Mouse (Mus musculus) megakaryocyte progenitor cell, adult 5-6 weeks (primary cell): ENCODE measurements around the gene Olfr1089. TPM values are rescaled to one million over a fixed set of nuclear protein-coding genes. Genes with fewer than 3 reads are reported as not detected.

Source experiments
- ATAC-seq: replicated peaks from 2 replicates; pipeline ENCODE4 v1.8.0; 2016; ENCODE audit warnings: mild to moderate bottlenecking, moderate TSS enrichment, inconsistent platforms; ENCODE audit not compliant: poor library complexity
- total RNA-seq, 2 experiments: library from RNA; stranded (forward) in 1 of 2; stranded (reverse) in 1 of 2; fragments of 157-497, 149-512 nt in 1 of 2; fragments of 200-1000 nt in 1 of 2; gene quantifications; 2 replicates each; pipeline versions ENCODE4 v1.2.3 to v1.2.4; 2015 to 2017

The Olfr1089 gene
- not detected in 2 replicates for total RNA-seq (2015)
- not detected in 2 replicates for total RNA-seq (2017)

DNA sequence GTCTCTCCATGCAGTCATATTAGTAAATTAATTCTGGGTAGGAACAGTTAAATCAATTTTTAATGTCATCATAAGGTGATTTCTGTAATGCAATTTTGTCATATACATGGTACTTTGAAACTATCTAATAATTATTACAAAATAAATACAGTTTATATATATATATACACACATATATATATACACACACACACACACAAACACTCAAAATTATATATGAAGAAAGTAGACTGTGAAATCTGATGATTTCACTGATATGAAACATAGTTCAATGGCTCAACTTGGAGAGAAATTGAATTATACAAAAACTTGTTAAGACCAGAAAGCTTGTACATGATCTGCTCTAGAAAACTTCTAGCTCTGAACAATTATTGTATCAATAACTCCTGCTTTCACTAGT, at the start of gene Olfr1089:
Gene Olfr1089 (minus strand): TSS at position 101 of the 400 bp plus-strand sequence.
- ATAC-seq: no peak

DNA sequence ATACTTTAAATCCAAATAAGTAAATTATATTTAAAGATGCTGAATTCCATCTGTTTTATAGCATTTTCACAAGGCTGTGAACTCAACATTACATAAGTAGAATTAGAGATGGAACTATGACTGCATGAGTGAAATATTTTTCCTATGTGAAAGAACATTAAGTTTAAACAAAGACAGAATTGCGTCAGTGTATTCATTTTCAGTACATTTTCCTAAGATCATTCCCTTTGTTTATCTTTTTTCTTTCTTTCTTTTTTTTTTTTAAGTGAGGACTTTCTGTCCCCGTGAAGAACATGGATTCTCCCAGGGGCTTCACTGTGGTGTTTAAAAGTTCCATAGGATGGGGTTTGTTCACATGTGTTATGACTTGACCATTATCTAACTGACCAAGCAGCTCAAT, 48.7 kb upstream of the Olfr1089 start, which contains the start of gene Olfr1093:
Gene Olfr1093 (plus strand): TSS at position 301 of the 400 bp plus-strand sequence.
- ATAC-seq: no peak

DNA sequence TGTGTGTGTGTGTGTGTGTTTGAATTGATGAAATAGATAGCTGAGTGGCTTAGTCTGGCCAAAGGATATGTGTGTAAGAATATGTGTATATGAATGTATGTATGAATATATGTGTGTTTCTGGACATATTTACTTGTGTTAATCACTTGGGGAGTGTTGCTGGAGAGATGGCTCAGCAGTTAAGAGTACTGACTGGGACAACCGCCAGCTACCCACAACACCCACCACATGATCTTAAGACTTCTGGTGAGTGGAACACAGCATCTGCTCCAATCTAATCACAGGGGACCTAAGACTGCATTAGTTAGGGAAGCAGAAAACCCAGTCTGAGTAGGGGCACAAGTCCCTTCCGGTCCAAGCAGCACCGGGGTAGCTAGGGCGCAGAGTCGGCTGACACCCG, 27.5 kb upstream of the Olfr1089 start:
- no peak for ATAC-seq

DNA sequence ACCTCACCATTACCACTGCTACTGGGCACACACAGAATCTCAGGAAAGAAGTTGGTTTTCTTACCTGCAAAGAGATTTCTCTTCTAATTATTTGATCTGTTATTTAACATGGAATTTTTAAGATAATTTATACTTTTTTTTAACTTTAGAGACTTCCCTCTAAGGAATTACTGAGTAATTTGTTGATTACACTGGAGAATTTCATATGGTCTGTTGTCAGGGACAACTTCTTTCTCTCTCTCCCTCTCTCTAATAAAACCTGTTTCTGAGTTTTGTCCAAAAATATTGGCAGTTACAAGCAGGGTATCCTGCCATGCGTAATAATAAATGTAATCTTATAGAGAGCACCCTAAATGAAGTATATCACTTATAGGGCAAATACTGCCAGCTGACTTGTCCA, 25.4 kb upstream of the Olfr1089 start, which contains the start of gene Olfr1090:
Gene Olfr1090 (minus strand): TSS at position 101 of the 400 bp plus-strand sequence.
- ATAC-seq: no peak

DNA sequence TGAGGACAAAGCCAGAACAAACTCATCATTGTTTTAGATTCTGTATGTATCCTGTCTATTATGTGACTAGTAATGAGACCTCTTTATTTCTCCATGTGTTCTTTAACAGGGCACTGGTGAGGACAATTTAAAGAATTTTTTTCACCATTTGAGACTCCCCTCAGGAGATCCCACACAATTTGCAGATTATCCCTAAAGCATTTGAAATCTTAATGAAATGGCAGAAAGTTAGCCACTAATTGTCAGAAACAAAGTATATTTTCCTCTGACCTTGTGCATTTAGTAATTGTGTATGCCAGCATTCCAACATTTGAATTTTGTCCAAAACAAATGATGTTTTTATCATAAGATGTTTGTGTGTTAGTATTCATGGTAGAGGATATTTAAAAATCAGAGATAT, 35.2 kb downstream of the Olfr1089 start, which contains the start of gene Olfr1087:
Gene Olfr1087 (minus strand): TSS at position 101 of the 400 bp plus-strand sequence.
- no peak for ATAC-seq

Other genes with a start within 250 kb of the Olfr1089 start
- gene Olfr228, start 246.3 kb downstream of the Olfr1089 start, total RNA-seq (2015): not detected in 2 replicates
- gene Olfr228, start 246.3 kb downstream of the Olfr1089 start, total RNA-seq (2017): not detected in 2 replicates
- not detected in 2 replicates for gene Olfr1076, start 225.2 kb downstream of the Olfr1089 start, total RNA-seq (2015)
- not detected in 2 replicates for gene Olfr1076, start 225.2 kb downstream of the Olfr1089 start, total RNA-seq (2017)
- not detected in 2 replicates for gene Olfr1079, start 191.2 kb downstream of the Olfr1089 start, total RNA-seq (2015)
- not detected in 2 replicates for gene Olfr1079, start 191.2 kb downstream of the Olfr1089 start, total RNA-seq (2017)
- not detected in 2 replicates for gene Olfr1080, start 175.5 kb downstream of the Olfr1089 start, total RNA-seq (2015)
- not detected in 2 replicates for gene Olfr1080, start 175.5 kb downstream of the Olfr1089 start, total RNA-seq (2017)
- gene Olfr1082, start 134.7 kb downstream of the Olfr1089 start, total RNA-seq (2015): not detected in 2 replicates
- not detected in 2 replicates for gene Olfr1082, start 134.7 kb downstream of the Olfr1089 start, total RNA-seq (2017)
- gene Olfr1084, start 94.0 kb downstream of the Olfr1089 start, total RNA-seq (2015): not detected in 2 replicates
- not detected in 2 replicates for gene Olfr1084, start 94.0 kb downstream of the Olfr1089 start, total RNA-seq (2017)
- gene Olfr1085, start 71.7 kb downstream of the Olfr1089 start, total RNA-seq (2015): not detected in 2 replicates
- not detected in 2 replicates for gene Olfr1085, start 71.7 kb downstream of the Olfr1089 start, total RNA-seq (2017)
- not detected in 2 replicates for gene Olfr1086, start 53.6 kb downstream of the Olfr1089 start, total RNA-seq (2015)
- gene Olfr1086, start 53.6 kb downstream of the Olfr1089 start, total RNA-seq (2017): not detected in 2 replicates
- gene Olfr1087, start 35.3 kb downstream of the Olfr1089 start, total RNA-seq (2015): not detected in 2 replicates
- gene Olfr1087, start 35.3 kb downstream of the Olfr1089 start, total RNA-seq (2017): not detected in 2 replicates
- not detected in 2 replicates for gene Olfr1090, start 25.3 kb upstream of the Olfr1089 start, total RNA-seq (2015)
- not detected in 2 replicates for gene Olfr1090, start 25.3 kb upstream of the Olfr1089 start, total RNA-seq (2017)
- not detected in 2 replicates for gene Olfr1093, start 48.8 kb upstream of the Olfr1089 start, total RNA-seq (2015)
- not detected in 2 replicates for gene Olfr1093, start 48.8 kb upstream of the Olfr1089 start, total RNA-seq (2017)
- not detected in 2 replicates for gene Olfr141, start 76.3 kb upstream of the Olfr1089 start, total RNA-seq (2015)
- gene Olfr141, start 76.3 kb upstream of the Olfr1089 start, total RNA-seq (2017): not detected in 2 replicates
- not detected in 2 replicates for gene Olfr1094, start 91.0 kb upstream of the Olfr1089 start, total RNA-seq (2015)
- not detected in 2 replicates for gene Olfr1094, start 91.0 kb upstream of the Olfr1089 start, total RNA-seq (2017)
- gene Olfr1095, start 118.0 kb upstream of the Olfr1089 start, total RNA-seq (2015): not detected in 2 replicates
- not detected in 2 replicates for gene Olfr1095, start 118.0 kb upstream of the Olfr1089 start, total RNA-seq (2017)
- gene Gm13723, start 141.1 kb upstream of the Olfr1089 start, total RNA-seq (2015): not detected in 2 replicates
- not detected in 2 replicates for gene Gm13723, start 141.1 kb upstream of the Olfr1089 start, total RNA-seq (2017)
- not detected in 2 replicates for gene Olfr1097, start 158.5 kb upstream of the Olfr1089 start, total RNA-seq (2015)
- not detected in 2 replicates for gene Olfr1097, start 158.5 kb upstream of the Olfr1089 start, total RNA-seq (2017)
- not detected in 2 replicates for gene Olfr1098, start 190.8 kb upstream of the Olfr1089 start, total RNA-seq (2015)
- gene Olfr1098, start 190.8 kb upstream of the Olfr1089 start, total RNA-seq (2017): not detected in 2 replicates
- not detected in 2 replicates for gene Olfr1099, start 227.0 kb upstream of the Olfr1089 start, total RNA-seq (2015)
- gene Olfr1099, start 227.0 kb upstream of the Olfr1089 start, total RNA-seq (2017): not detected in 2 replicates
- gene Olfr1100, start 246.3 kb upstream of the Olfr1089 start, total RNA-seq (2015): not detected in 2 replicates
- gene Olfr1100, start 246.3 kb upstream of the Olfr1089 start, total RNA-seq (2017): not detected in 2 replicates